In the genomic region with DNA sequence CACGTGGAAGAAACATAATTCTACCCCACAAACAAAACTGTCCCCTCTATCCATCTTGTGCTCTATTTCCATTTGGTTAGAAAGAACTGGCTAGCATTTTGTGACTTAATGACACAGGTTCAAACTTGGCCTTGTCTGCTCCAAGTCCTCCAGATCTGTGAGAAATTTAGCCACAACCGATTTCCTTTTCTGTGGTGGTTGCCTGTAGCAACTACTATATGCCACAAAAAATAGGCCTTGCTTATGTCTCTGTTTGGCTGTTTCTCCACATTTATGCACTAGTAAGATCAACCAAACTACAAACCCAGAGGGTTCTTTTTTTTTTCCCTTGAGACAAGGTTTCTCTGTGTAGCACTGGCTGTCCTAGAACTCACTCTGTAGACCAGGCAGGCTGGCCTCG, we compare ENCODE assay signal across 23 mouse cellular contexts. TPM values are rescaled to one million over a fixed set of nuclear protein-coding genes. Genes with fewer than 3 reads are reported as not detected.
DNase-seq lines count a peak whose midpoint lies in the region; ATAC-seq and TF ChIP-seq lines count a peak whose summit lies in the region.
"Had no signal": no experiment of that assay in that cellular context is flagged by ENCODE, and none has a peak within 500 bp of the region (broad histone marks: within the 10 kb centered on the region; RNA-seq: fewer than 3 reads in every experiment).

No protein-coding gene starts in this region.

- H3K4me2 ChIP-seq in intestine, embryonic 15.5 days (replicated peaks): no peak overlapping the region
- H3K4me2 ChIP-seq: embryonic facial prominence, embryonic 15.5 days; heart, embryonic 13.5 days; hindbrain, embryonic 13.5 days had no signal

- H3K36me3 ChIP-seq in thymus, adult 2 months (ENCODE audit: control insufficient read depth, insufficient read depth, low read length): no peaks in the 10 kb centered on the region
- no peaks in the 10 kb centered on the region for H3K36me3 ChIP-seq in intestine, embryonic 15.5 days
- H3K36me3 ChIP-seq: embryonic facial prominence, embryonic 15.5 days; forebrain, embryonic 10.5 days; heart, embryonic 13.5 days; hindbrain, embryonic 13.5 days had no signal

- no peak overlapping the region for H3K9ac ChIP-seq in intestine, embryonic 15.5 days
- H3K9ac ChIP-seq: embryonic facial prominence, embryonic 15.5 days; heart, embryonic 13.5 days; hindbrain, embryonic 13.5 days had no signal

- ATAC-seq in activated CD4-positive, CD25-positive, alpha-beta regulatory T cell, adult 4 months: peak; percentile 48
- ATAC-seq in inflammation-experienced regulatory T-cells, adult 6 months: peak; percentile 60
- no peak for ATAC-seq in intestine, embryonic 15.5 days
- ATAC-seq: forebrain, embryonic 14.5 days; hindbrain, postnatal 0 days; intestine, postnatal 0 days had no signal

- 18% methylated on average over 3 of the region's 3 CpGs for WGBS in thymus, adult 2 months
- 74% methylated on average over 3 of the region's 3 CpGs for WGBS in intestine, embryonic 15.5 days
- WGBS in cerebellum, adult 2 months: 78% methylated on average over 3 of the region's 3 CpGs

- no peak for TF ChIP-seq POLR2A in thymus, adult 2 months (IDR thresholded peaks at IDR 0.05; ENCODE audit: control insufficient read depth, extremely low read depth, insufficient read depth, low read length, poor library complexity)
- TF ChIP-seq POLR2A in cerebellum, adult 2 months (IDR thresholded peaks at IDR 0.05; ENCODE audit: borderline replicate concordance, insufficient read depth, low read length): no peak

- H3K27me3 ChIP-seq in thymus, adult 2 months (ENCODE audit: control insufficient read depth, insufficient read depth, low read length): no peaks in the 10 kb centered on the region
- no peaks in the 10 kb centered on the region for H3K27me3 ChIP-seq in intestine, embryonic 15.5 days (replicated peaks)
- H3K27me3 ChIP-seq in cerebellum, adult 2 months (ENCODE audit: control insufficient read depth, insufficient read depth, low read length): no peaks in the 10 kb centered on the region
- H3K27me3 ChIP-seq: hindbrain, embryonic 13.5 days had no signal

- peak overlapping the region; percentile 96 for H3K27ac ChIP-seq in thymus, adult 2 months (ENCODE audit: control insufficient read depth, insufficient read depth, low read length)
- no peak overlapping the region for H3K27ac ChIP-seq in intestine, embryonic 15.5 days
- no peak overlapping the region for H3K27ac ChIP-seq in cerebellum, adult 2 months (ENCODE audit: insufficient read depth, low read length)
- H3K27ac ChIP-seq: embryonic facial prominence, embryonic 15.5 days; forebrain, embryonic 10.5 days; heart, embryonic 13.5 days; hindbrain, embryonic 13.5 days; hindbrain, postnatal 0 days had no signal

- H3K4me1 ChIP-seq in thymus, adult 2 months (replicated peaks; ENCODE audit: control insufficient read depth, insufficient read depth, low read length): peaks cover 19% of the 10 kb centered on the region
- no peaks in the 10 kb centered on the region for H3K4me1 ChIP-seq in intestine, embryonic 15.5 days (replicated peaks)
- no peaks in the 10 kb centered on the region for H3K4me1 ChIP-seq in cerebellum, adult 2 months (ENCODE audit: control insufficient read depth, insufficient read depth, low read length)
- H3K4me1 ChIP-seq: embryonic facial prominence, embryonic 15.5 days; heart, embryonic 13.5 days; hindbrain, embryonic 13.5 days had no signal

- no peak for TF ChIP-seq CTCF in thymus, adult 2 months (IDR thresholded peaks at IDR 0.05; ENCODE audit: borderline replicate concordance, control insufficient read depth, extremely low read depth, insufficient read depth, low read length, poor library complexity)
- no peak for TF ChIP-seq CTCF in cerebellum, adult 2 months (IDR thresholded peaks at IDR 0.05; ENCODE audit: borderline replicate concordance, insufficient read depth, low read depth, low read length)

- H3K4me3 ChIP-seq in thymus, adult 2 months (ENCODE audit: control insufficient read depth, insufficient read depth, low read length): no peak overlapping the region
- H3K4me3 ChIP-seq in intestine, embryonic 15.5 days (replicated peaks): no peak overlapping the region
- no peak overlapping the region for H3K4me3 ChIP-seq in cerebellum, adult 2 months (replicated peaks; ENCODE audit: insufficient read depth, low read depth, low read length)
- H3K4me3 ChIP-seq: embryonic facial prominence, embryonic 15.5 days; erythroblast, embryonic 14.5 days; forebrain, embryonic 10.5 days; heart, embryonic 13.5 days; hindbrain, embryonic 13.5 days had no signal

- H3K9me3 ChIP-seq in intestine, embryonic 15.5 days: no peaks in the 10 kb centered on the region
- H3K9me3 ChIP-seq: embryonic facial prominence, embryonic 15.5 days; forebrain, embryonic 10.5 days; heart, embryonic 13.5 days; hindbrain, embryonic 13.5 days had no signal

- peak; percentile 35 for DNase-seq in thymus, adult 2 months
- DNase-seq in thymus, postnatal 4 days: no peak
- DNase-seq in thymus, postnatal 14 days: peak; percentile 31
- DNase-seq in frontal cortex, postnatal 25 days (ENCODE audit: low spot score in 2 of 2): no peak
- DNase-seq in cerebellum, adult 2 months: no peak
- DNase-seq: adrenal gland, postnatal 10 days; B cell, adult 2 months; cerebellum, adult 11 months; cerebellum, adult 9-10 months; cerebellum, postnatal 36 days; gastrocnemius, postnatal 10 days; heart, postnatal 36 days had no signal

RNA-seq across cellular contexts. Expression of gene Ccdc160, which starts 33.8 kb away (rescaled TPM):
- polyA plus RNA-seq in thymus, adult 2 months (2012; rRNA removed): not detected in 2 replicates
- not detected for polyA plus RNA-seq in activated CD4-positive, CD25-positive, alpha-beta regulatory T cell, adult 4 months (2017; shearing (Covaris generic))
- not detected for polyA plus RNA-seq in inflammation-experienced regulatory T-cells, adult 6 months (2017; shearing (Covaris generic))
- 4.3 and 4.6 TPM in 2 replicates for polyA plus RNA-seq in intestine, embryonic 15.5 days (2015; fragmentation: Nextera tagmentation; extraction: Ambion mirVana)
- polyA plus RNA-seq in cerebellum, adult 2 months (2012; rRNA removed): 2.7 and 3.1 TPM in 2 replicates
- polyA plus RNA-seq: erythroblast, embryonic 14.5 days had no signal

Comparison
In these comparisons a context has a peak if more than half of its experiments do, and no peak if none do; other contexts are left out.
1. DNase-seq: peak in thymus, adult 2 months (single experiment) and thymus, postnatal 14 days (single experiment); none in thymus, postnatal 4 days (single experiment), frontal cortex, postnatal 25 days (0 of 2) and cerebellum, adult 2 months (0 of 2).